Mouse (Mus musculus) liver, embryonic 16.5 days (tissue): ENCODE data around the gene Gm45623. TPM values are rescaled to one million over a fixed set of nuclear protein-coding genes. Genes with fewer than 3 reads are reported as not detected.

ENCODE experiments used
- ATAC-seq: fragments of 200-750 bp; cut with Nextera tagmentation; 2 replicates; pipeline ENCODE4 v1.8.0; 2017; ENCODE audit warnings: low read depth, mild to moderate bottlenecking, moderate number of reproducible peaks, moderate library complexity
- H3K27ac ChIP-seq: fragments of 300-500 bp; sonication (generic); 2 replicates; pipeline ENCODE4 v1.5.1; 2014; ENCODE audit warnings: mild to moderate bottlenecking, low read length
- H3K27me3 ChIP-seq: fragments of 300-500 bp; sonication (generic); 2 replicates; pipeline ENCODE4 v1.6.1; 2014; ENCODE audit warnings: low read depth, low read length, mixed read lengths; ENCODE audit not compliant: control insufficient read depth, insufficient read depth
- H3K36me3 ChIP-seq: fragments of 300-500 bp; sonication (generic); 2 replicates; pipeline ENCODE4 v1.6.1; 2014; ENCODE audit warnings: mild to moderate bottlenecking; ENCODE audit not compliant: control insufficient read depth, insufficient read depth
- H3K4me1 ChIP-seq: fragments of 300-500 bp; sonication (generic); 2 replicates; pipeline ENCODE4 v1.6.1; 2014; ENCODE audit warnings: low read depth, low read length, mixed read lengths; ENCODE audit not compliant: control insufficient read depth
- H3K4me2 ChIP-seq: fragments of 300-500 bp; sonication (generic); 2 replicates; pipeline ENCODE4 v1.6.1; 2014; ENCODE audit warnings: low read depth, low read length, mixed read lengths
- H3K4me3 ChIP-seq: fragments of 300-500 bp; sonication (generic); 2 replicates; pipeline ENCODE4 v1.5.1; 2014; ENCODE audit warnings: low read depth, mild to moderate bottlenecking, low read length
- H3K9ac ChIP-seq: fragments of 300-500 bp; sonication (generic); 2 replicates; pipeline ENCODE4 v1.6.1; 2014; ENCODE audit warnings: low read depth, low read length
- H3K9me3 ChIP-seq: fragments of 300-500 bp; sonication (generic); replicated peaks from 2 replicates; pipeline ENCODE4 v1.6.1; 2016; ENCODE audit warnings: low read length; ENCODE audit not compliant: control insufficient read depth
- WGBS: fragments of 180-500 bp; shearing (Covaris S2); extraction: QIAGEN DNeasy Blood & Tissue Kit; methylation state at CpG from one replicate; pipeline ENCODE4 v1.1.7; 2014; ENCODE audit not compliant: insufficient replicate concordance; 5-methylcytosine and 5-hydroxymethylcytosine counted together
- polyA plus RNA-seq: library from polyadenylated mRNA; unstranded; fragments of >200 nt; fragmentation: Nextera tagmentation; extraction: Ambion mirVana; gene quantifications from 2 replicates; pipeline ENCODE4 v1.2.1, GENCODE M21; 2015

Gm45623 gene
- polyA plus RNA-seq, 1 experiment from 2014 or later: not detected

GRCm38 (mm10) chr13:56742325-56742901 is 11.2 kb downstream of the Gm45623 start:
- H3K4me2 ChIP-seq: no peak overlapping the region
- no peaks in the 10 kb centered on the region for H3K9me3 ChIP-seq
- H3K27me3 ChIP-seq: no peaks in the 10 kb centered on the region
- H3K4me1 ChIP-seq: no peaks in the 10 kb centered on the region
- peaks cover 12% of the 10 kb centered on the region for H3K36me3 ChIP-seq
- H3K9ac ChIP-seq: no peak overlapping the region
- no peak overlapping the region for H3K4me3 ChIP-seq
- H3K27ac ChIP-seq: no peak overlapping the region
- WGBS: 68% methylated on average over 6 of the region's 6 CpGs
- ATAC-seq: no peak

DNA sequence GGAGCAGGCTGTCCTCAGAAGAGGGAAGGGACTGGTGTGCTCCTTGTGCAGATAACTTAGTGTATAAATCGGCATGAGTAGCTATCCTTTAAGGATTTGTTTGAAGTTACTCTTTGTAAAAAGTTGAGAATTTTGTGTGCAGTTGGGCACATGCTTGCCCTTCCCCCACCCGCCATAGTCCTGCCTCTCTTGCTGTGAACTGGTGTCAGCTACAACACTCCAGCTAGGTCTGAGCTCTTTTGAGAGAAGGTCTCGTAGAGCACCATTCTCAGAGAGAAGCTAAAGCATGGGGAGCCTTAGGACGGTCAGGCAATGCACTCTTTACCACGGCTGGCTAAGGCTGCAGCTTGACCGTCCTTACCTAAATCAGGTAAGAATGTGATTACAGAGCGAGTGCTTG is 11.9 kb downstream of the Gm45623 start:
- no peaks in the 10 kb centered on the region for H3K4me1 ChIP-seq
- no peak for ATAC-seq
- 76% methylated on average over 7 of the region's 7 CpGs for WGBS

GRCm38 (mm10) chr13:56740496-56740895 is 13.1 kb downstream of the Gm45623 start:
- H3K9me3 ChIP-seq: no peaks in the 10 kb centered on the region
- 67% methylated on average over 6 of the region's 6 CpGs for WGBS
- no peaks in the 10 kb centered on the region for H3K4me1 ChIP-seq
- no peak for ATAC-seq
- H3K36me3 ChIP-seq: peaks cover 12% of the 10 kb centered on the region
- H3K4me3 ChIP-seq: no peak overlapping the region
- no peaks in the 10 kb centered on the region for H3K27me3 ChIP-seq
- H3K27ac ChIP-seq: no peak overlapping the region
- no peak overlapping the region for H3K4me2 ChIP-seq
- no peak overlapping the region for H3K9ac ChIP-seq

More for the DNA sequence above, 11.9 kb downstream of the Gm45623 start:
- Histone ChIP-seq H3K27ac (no peak overlapping the region), H3K4me3 (no peak overlapping the region), H3K9ac (no peak overlapping the region), H3K27me3 (no peaks in the 10 kb centered on the region), H3K9me3 (no peaks in the 10 kb centered on the region), H3K36me3 (peaks cover 12% of the 10 kb centered on the region), H3K4me2 (no peak overlapping the region)

DNA sequence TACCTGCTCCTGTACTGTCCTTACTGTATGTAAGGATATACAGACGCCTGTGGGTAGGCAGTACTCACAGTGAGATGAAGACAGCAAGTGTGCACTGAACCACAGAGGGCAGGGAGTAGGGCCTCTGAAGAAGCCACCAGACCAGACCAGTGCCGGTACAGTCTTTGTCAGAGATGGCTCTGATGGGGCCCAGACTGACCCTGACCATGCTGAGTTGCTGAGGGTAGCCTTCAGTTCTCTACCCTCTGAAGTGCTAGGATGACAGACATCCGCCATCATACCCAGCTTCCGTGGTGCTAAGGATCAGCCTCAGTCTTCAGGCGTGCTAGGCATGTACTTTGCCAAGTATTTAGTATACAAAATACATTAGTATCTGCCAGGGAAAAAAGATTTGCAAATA is 14.1 kb downstream of the Gm45623 start:
- H3K4me2 ChIP-seq: no peak overlapping the region
- H3K36me3 ChIP-seq: peaks cover 12% of the 10 kb centered on the region
- no peak overlapping the region for H3K9ac ChIP-seq
- H3K4me3 ChIP-seq: no peak overlapping the region
- ATAC-seq: no peak
- H3K27me3 ChIP-seq: no peaks in the 10 kb centered on the region
- H3K4me1 ChIP-seq: no peaks in the 10 kb centered on the region
- WGBS: 72% methylated on average over 5 of the region's 5 CpGs
- no peak overlapping the region for H3K27ac ChIP-seq
- H3K9me3 ChIP-seq: no peaks in the 10 kb centered on the region

DNA sequence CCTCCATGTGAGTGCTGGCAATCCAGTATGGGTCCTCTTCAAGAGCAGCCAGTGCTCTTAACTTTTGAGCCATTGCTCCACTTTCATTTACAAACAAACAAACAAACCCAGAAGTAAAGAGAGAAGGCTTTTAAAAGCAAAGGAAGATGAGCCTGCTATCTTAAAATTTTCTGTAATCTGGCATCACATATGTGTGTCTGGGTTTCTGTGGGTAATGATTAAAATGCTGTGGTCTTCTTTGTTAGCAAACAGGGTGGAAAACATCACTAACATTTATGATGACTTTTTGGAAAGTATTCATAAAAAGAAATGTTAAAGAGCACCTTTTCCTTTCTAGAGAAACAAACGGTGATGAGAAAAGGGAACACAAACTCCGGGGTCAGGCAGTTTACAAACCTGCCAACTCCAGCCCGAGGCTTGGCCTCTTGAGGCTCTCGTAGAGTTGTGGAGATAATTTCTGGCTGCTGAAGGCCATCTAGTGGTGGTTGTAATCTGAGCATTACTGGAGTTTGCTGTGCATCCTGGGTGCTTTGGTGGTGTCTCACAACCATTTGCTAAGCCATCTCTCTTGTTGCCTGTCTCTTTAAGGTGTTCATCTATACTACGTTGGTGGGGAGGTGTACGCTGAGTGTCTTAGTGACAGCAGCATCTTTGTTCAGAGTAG is 18.3 kb downstream of the Gm45623 start:
- no peak for ATAC-seq
- Histone ChIP-seq H3K27ac (no peak overlapping the region), H3K36me3 (peaks cover 9% of the 10 kb centered on the region; the same call in 1 of the 2 replicates), H3K9me3 (no peaks in the 10 kb centered on the region), H3K9ac (no peak overlapping the region), H3K4me2 (no peak overlapping the region), H3K4me3 (no peak overlapping the region), H3K4me1 (no peaks in the 10 kb centered on the region), H3K27me3 (no peaks in the 10 kb centered on the region)
- WGBS: 54% methylated on average over 6 of the region's 6 CpGs

- Histone ChIP-seq H3K27me3 (no peaks in the 10 kb centered on the region), H3K9ac (no peak overlapping the region), H3K36me3 (peaks cover 13% of the 10 kb centered on the region), H3K4me2 (no peak overlapping the region), H3K9me3 (no peaks in the 10 kb centered on the region), H3K4me3 (no peak overlapping the region), H3K27ac (no peak overlapping the region), H3K4me1 (no peaks in the 10 kb centered on the region)
- 60% methylated on average over 4 of the region's 4 CpGs for WGBS
- no peak for ATAC-seq
Observed at GRCm38 (mm10) chr13:56734617-56735016, 19.0 kb downstream of the Gm45623 start.

DNA sequence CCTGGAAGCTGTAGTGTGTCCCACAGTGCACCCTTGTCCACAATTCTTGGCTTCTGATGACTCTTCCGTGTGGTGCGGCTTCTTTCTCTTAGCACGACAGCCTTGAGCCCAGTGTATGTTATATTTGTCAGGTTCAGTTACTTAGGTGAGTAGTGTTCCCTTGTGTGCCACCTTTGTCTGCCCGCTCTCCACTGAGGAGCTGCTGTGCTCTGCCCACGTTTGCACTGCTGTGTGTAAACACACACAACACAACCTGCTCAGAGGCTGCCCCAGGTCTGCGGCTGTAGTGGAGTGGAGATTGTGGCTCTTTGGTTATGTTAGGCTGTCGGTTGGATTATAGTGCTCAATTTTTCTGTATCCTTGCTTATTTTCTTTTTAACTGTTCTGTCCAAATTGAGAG is 24.6 kb downstream of the Gm45623 start:
- WGBS: 84% methylated on average over 7 of the region's 7 CpGs
- H3K4me3 ChIP-seq: no peak overlapping the region
- no peaks in the 10 kb centered on the region for H3K9me3 ChIP-seq
- H3K36me3 ChIP-seq: peaks cover 10% of the 10 kb centered on the region
- H3K27ac ChIP-seq: no peak overlapping the region
- no peak for ATAC-seq
- H3K4me1 ChIP-seq: no peaks in the 10 kb centered on the region
- H3K4me2 ChIP-seq: no peak overlapping the region
- no peaks in the 10 kb centered on the region for H3K27me3 ChIP-seq
- no peak overlapping the region for H3K9ac ChIP-seq

- H3K27me3 ChIP-seq: no peaks in the 10 kb centered on the region
- H3K4me3 ChIP-seq: no peak overlapping the region
- no peaks in the 10 kb centered on the region for H3K4me1 ChIP-seq
- 71% methylated on average over 4 of the region's 4 CpGs for WGBS
- H3K4me2 ChIP-seq: no peak overlapping the region
- peaks cover 10% of the 10 kb centered on the region for H3K36me3 ChIP-seq
- no peak for ATAC-seq
- no peak overlapping the region for H3K27ac ChIP-seq
- no peak overlapping the region for H3K9ac ChIP-seq
- no peaks in the 10 kb centered on the region for H3K9me3 ChIP-seq
Observed at GRCm38 (mm10) chr13:56726551-56726950, 27.1 kb downstream of the Gm45623 start.

DNA sequence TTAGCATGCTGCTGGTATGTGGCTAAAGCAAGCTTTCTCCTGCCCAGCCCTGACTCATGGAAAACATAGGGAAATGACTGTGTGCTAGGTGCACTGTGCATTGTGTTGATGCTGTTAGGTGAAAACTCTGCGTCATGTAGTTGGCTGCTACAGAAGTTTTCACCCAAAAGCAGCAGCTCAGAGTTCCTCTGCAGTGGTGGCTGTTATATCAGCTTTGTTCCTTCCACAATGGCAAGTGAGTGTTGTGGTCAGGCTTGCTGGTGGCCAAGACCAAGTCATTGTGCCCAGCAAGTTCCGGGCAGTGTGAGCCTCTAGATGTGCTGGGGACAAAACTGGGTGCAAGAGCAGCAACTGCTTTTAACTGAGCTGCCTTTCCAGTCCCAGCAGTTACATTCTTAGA is 41.4 kb downstream of the Gm45623 start:
- Histone ChIP-seq H3K4me3 (no peak overlapping the region), H3K4me1 (peaks cover 3% of the 10 kb centered on the region; the same call in 1 of the 2 replicates), H3K27ac (no peak overlapping the region), H3K9me3 (no peaks in the 10 kb centered on the region), H3K27me3 (no peaks in the 10 kb centered on the region), H3K36me3 (no peaks in the 10 kb centered on the region), H3K4me2 (no peak overlapping the region), H3K9ac (no peak overlapping the region)
- no peak for ATAC-seq
- WGBS: 80% methylated on average over 2 of the region's 2 CpGs
